Mouse (Mus musculus): ENCODE data around the gene Spats2.

DNA sequence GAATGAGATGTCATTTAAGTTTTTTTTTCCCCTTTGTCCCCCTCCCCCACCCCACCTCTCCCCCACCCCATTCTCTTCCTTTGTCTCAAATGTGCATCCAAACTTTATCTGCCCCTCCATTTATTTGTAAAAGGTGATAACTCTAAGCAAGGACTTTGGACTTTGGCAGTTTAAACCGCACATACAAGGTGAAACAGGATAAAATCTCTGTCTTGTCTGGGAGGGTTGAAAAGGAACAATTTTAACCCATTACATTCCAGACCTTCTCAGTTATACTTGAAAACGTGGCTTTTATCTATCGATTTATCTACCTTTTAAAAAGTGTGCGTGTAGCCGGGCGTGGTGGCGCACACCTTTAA lies 10.7 kb upstream of the Spats2 start:
- TF ChIP-seq POLR2A (IDR thresholded peaks at IDR 0.05; ENCODE audit: insufficient read length, low read depth) (no peak), TCF12 (IDR thresholded peaks at IDR 0.05; ENCODE audit: insufficient read depth, poor library complexity, severe bottlenecking) (no peak), MYOD1 (IDR thresholded peaks at IDR 0.05; ENCODE audit: control insufficient read depth in 1 of 3, insufficient read length in 2 of 3, low read depth in 2 of 3) (no peak), MAX (IDR thresholded peaks at IDR 0.05; ENCODE audit: low read depth) (no peak), TCF3 (IDR thresholded peaks at IDR 0.05; ENCODE audit: insufficient read length, low read depth) (no peak), USF1 (IDR thresholded peaks at IDR 0.05; ENCODE audit: low read depth) (no peak)
